Mouse (Mus musculus) splenic B cell, adult 2 months (primary cell): ENCODE results near the gene Nsun7.

Experiments used
- DNase-seq: peaks from one replicate; pipeline ENCODE4 v3.0.0-alpha.2; 2011; ENCODE audit warnings: low read depth, low spot score
- H3K27me3 ChIP-seq: 2 replicates; pipeline ENCODE4 v1.6.1; 2012; ENCODE audit warnings: mild to moderate bottlenecking, low read length, moderate library complexity, mixed read lengths; ENCODE audit not compliant: control insufficient read depth, poor library complexity, insufficient read depth, severe bottlenecking
- H3K36me3 ChIP-seq: 2 replicates; pipeline ENCODE4 v1.6.1; 2012; ENCODE audit warnings: mild to moderate bottlenecking, low read length, moderate library complexity, mixed read lengths; ENCODE audit not compliant: control insufficient read depth, poor library complexity, insufficient read depth, severe bottlenecking

Nsun7 gene

DNA sequence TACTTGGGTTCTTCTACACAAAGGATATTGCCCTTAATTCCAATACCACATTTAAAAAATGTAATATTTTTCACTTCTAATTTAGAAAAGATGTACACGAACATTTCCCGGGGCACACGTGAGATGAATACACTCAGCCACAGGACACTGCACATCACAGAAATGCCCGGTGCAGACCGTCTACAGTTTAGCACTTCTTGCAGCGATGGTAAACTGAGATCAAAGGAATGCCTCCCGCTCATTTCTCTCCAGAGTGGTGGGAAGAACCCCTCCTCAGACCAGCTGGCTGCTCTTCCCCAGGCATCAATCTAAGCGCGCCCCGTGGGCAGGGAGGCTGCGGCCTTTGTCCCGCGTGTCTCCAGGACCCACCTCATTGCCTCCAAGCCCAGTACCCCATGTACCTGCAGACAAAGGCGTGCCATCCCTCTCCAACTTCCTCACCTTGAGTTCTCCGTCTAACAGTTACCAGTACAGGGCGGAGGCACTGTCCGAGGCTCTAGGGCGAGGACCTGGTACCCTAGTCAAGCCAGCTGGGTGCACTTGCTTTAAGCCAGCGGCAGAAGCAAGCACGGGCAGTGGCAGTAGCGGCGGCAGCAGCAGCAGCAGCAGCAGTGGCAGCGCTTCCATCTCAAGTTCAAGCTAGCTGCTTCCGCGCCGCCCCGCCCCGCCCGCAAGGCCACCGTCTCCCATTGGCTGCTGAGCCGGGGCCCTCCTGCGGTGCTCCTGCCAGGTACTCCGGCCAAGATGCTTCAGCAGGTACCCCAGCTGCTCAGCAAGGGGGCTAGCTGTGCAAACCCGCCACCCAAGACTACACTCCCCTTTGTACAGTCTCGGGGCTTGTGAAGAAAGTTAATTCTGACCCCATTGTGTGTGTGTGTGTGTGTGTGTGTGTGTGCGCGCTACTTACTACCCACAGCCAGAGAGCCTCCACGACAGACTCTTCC is 77.6 kb downstream of the Nsun7 start:
- Histone ChIP-seq H3K27me3 (no peaks in the 10 kb centered on the region), H3K36me3 (no peaks in the 10 kb centered on the region)
- peak; percentile 29 for DNase-seq

DNA sequence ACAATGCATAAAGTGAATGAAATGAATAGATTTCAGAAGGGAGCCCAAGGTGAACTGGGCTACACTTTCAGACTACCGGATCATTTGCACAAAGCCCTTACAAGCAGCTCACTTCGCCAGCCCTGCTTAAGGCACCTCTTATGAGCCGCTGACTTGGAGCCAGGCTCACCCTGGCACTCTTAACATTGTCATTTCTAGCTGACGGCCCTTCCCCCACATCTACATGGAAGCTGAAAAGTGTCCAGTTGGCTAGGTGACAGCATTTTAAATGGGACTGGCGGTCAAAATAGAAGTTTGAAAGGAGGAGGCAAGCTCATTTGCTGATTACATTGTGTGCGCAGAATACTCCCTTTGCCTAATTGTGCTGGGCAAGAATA is 78.3 kb downstream of the Nsun7 start:
- Histone ChIP-seq H3K27me3 (no peaks in the 10 kb centered on the region), H3K36me3 (no peaks in the 10 kb centered on the region)
- DNase-seq: no peak

DNA sequence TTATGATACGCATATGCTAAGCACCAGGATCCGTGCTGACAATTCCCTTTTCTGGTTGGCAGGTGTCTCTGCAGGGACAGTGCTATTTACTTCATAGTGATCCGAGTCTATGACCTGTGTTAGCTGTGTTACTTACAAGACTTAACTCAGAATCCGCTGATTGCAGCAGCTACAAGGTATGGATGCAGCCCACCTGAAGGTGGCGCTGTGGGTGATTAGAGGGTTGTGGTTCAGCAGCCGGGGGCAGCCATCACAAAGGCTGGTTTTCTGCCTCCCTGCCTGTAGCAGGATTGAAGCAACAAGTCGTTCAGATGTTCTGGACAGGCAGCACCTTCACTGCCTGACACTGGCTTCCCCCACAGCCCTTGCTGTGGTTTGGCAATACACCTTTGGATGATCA is 78.9 kb downstream of the Nsun7 start:
- no peaks in the 10 kb centered on the region for H3K27me3 ChIP-seq
- no peaks in the 10 kb centered on the region for H3K36me3 ChIP-seq
- DNase-seq: peak; percentile 35

- no peak for DNase-seq
- Histone ChIP-seq H3K27me3 (no peaks in the 10 kb centered on the region), H3K36me3 (no peaks in the 10 kb centered on the region)
These were observed 80.8 kb downstream of the Nsun7 start for GRCm38 (mm10) chr5:66340356-66341102.

DNA sequence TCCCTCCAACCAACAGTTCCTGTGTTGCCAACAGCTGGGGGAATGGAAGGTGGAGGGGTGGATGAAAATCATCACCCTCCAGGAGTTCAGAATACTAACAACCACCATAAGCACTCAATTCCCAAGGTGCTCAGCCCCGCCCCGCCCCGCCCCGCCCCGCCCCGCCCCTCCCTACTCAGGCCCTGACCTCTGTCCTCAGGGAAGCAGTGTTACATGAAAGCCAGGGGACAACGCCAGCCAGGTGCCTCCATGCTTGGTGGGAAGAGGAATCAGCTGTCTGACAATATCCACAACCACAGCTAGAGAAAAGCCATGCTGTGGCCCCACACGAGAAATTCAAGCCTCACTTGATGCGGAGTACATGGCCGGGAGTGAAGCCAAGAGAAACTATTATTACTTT is 82.2 kb downstream of the Nsun7 start:
- Histone ChIP-seq H3K27me3 (no peaks in the 10 kb centered on the region), H3K36me3 (no peaks in the 10 kb centered on the region)
- DNase-seq: no peak

GRCm38 (mm10) chr5:66342285-66342684 is 82.6 kb downstream of the Nsun7 start:
- Histone ChIP-seq H3K27me3 (no peaks in the 10 kb centered on the region), H3K36me3 (no peaks in the 10 kb centered on the region)
- DNase-seq: no peak

GRCm38 (mm10) chr5:66344182-66344581 is 84.5 kb downstream of the Nsun7 start:
- Histone ChIP-seq H3K36me3 (no peaks in the 10 kb centered on the region), H3K27me3 (no peaks in the 10 kb centered on the region)
- DNase-seq: no peak

GRCm38 (mm10) chr5:66345140-66345539 is 85.4 kb downstream of the Nsun7 start:
- no peaks in the 10 kb centered on the region for H3K27me3 ChIP-seq
- DNase-seq: no peak
- no peaks in the 10 kb centered on the region for H3K36me3 ChIP-seq

DNA sequence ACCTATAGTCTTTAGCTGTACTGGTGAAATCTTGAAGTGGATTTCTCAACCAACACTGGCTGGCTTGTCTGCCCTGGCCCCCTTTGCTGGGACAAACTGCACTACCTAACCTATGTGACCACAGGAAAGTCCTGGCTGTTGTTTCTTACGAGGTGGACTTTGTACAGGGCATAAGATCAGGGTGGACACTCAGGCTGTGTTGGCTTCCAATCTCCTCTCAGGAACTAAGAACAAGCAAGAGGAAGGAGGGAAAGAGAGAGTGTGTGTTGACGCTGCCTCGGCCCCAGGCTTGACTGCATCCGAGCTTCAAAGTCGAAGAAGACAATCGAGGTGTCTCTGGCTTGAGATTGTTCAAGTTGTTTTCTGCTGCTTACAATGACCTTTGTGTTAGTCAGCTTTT is 87.1 kb downstream of the Nsun7 start:
- Histone ChIP-seq H3K27me3 (no peaks in the 10 kb centered on the region), H3K36me3 (no peaks in the 10 kb centered on the region)
- no peak for DNase-seq
